Mouse (Mus musculus) left cerebral cortex, postnatal 10 days (tissue): ENCODE data around the gene Tcf7l2. TPM values are rescaled to one million over a fixed set of nuclear protein-coding genes. Genes with fewer than 3 reads are reported as not detected.

Experiments used
- DNase-seq, 2 experiments: peaks; one replicate each; pipeline ENCODE4 v3.0.0; 2021 to 2022; ENCODE audit warnings: low spot score in 2 of 2, mixed read lengths in 1 of 2; ENCODE audit errors: extremely low spot score in 1 of 2
- intact Hi-C: fragments of 180-260 bp; cut with DNase I; formaldehyde crosslinking; loops from one replicate; pipeline ENCODE4 v1.15.1; 2025
- total RNA-seq, 2 experiments: library from RNA; stranded (reverse); gene quantifications; 2 replicates each; pipeline ENCODE4 v1.2.3; 2021

Gene Tcf7l2
- total RNA-seq, 2 experiments from 2014 or later = 8.2 to 11.4 TPM

DNA sequence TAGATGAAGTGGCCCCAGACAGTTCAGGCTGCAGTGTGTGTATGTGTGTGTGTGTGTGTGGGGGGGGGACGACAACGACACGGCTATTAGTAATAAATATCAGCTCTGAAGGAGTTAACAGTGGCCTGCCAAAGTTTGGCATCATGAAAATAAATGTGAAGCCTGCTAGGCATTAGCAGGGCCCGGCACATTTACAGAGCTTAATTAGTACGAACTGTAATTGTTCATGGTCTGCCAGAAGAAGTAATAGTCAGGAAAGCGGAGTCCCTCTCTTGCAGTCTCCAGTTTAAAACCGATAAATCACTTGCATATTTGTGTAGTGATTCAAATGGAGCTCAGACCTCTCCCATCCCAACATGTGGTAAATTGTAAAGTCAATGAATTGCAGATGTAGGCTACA, 7.9 kb downstream of the Tcf7l2 start:
- no peak for DNase-seq
- intact Hi-C loops = loop anchor here (10.0 kb wide), 1 partner anchor 405 kb away; no protein-coding TSS in a partner anchor

DNA sequence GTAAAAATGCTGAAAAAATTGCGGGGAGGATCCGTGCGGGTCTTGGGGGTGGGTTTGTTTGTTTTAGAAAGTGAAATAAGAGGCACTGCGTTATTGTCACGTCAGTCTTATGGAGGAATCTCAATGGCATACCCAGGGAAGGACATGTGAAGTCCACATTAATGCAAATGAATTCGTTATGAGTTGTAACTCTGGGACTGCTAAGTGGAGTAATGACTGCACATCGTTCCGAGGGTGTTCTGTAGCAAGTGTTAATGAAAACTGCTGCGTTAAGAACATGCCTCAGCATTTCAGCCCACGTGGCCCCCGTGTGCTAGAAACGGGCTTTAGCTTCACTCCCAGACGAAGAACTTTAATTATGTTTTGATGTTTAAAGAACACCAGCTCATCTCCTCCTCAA, 8.4 kb downstream of the Tcf7l2 start:
- no peak for DNase-seq
- intact Hi-C loops = no loop called here

GRCm38 (mm10) chr19:55750465-55750864, 8.8 kb downstream of the Tcf7l2 start:
- DNase-seq = no peak
- intact Hi-C loops = no loop called here

DNA sequence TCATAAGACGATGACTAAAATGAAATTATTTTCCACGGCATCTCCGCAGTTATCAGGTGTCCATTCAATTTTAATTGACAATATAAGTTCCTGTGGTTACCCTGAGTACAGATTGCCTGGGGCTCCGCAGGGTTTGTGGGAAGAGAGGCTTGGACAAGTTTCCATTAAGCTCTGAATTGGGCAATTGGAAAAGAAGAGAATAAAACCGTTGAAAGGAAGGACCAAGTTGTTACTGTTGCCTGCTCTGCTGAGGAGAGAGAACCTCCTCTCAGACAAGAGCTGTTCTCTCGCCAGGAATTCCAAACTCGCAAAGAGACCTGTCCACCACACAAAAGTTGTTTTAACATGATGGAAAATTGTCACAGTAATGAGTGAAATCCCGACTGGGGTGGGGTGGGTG, 11.2 kb downstream of the Tcf7l2 start:
- intact Hi-C loops = no loop called here
- no peak for DNase-seq

DNA sequence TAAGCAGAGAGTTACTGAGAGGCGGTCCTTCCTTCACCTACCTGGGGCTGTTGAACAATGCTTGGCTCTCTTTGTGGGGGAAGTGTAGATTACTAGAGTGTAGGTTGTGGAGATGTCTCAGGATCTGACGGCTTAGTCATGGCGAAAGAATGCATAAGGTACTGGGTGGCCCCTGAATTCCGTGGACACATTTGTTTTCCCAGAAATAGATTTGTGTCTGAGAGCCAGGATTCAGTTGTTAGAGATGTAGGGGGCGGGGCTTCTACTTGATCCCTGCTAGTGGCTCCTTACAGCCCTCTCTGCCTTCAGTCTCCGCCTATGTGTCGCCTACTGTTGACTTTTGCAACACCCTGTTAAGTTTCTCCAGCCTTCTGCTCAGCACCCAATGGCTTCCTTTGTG, 12.7 kb downstream of the Tcf7l2 start:
- no peak for DNase-seq
- intact Hi-C loops = no loop called here

GRCm38 (mm10) chr19:55755462-55755861, 13.8 kb downstream of the Tcf7l2 start:
- intact Hi-C loops = no loop called here
- DNase-seq = no peak

DNA sequence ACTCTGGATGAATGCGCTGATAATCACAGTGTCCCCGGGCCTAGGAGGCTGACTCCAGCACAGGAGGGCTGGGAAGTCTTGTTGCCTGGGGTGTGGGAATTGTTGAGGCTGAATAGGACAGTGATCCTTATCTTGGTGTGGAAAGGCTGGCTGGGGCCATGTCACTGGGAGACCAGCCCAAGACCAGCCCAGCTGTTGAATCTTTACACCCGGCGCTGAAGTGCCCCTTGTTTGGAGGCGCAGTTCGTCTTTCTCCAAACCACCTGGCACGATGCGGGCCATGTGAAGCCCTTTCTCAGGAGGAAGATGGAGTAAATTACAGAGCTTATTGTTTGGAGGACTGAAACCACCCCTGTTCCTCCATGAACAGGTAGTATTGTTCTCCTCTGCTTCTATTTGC, 15.1 kb downstream of the Tcf7l2 start:
- intact Hi-C loops = no loop called here
- DNase-seq = no peak

DNA sequence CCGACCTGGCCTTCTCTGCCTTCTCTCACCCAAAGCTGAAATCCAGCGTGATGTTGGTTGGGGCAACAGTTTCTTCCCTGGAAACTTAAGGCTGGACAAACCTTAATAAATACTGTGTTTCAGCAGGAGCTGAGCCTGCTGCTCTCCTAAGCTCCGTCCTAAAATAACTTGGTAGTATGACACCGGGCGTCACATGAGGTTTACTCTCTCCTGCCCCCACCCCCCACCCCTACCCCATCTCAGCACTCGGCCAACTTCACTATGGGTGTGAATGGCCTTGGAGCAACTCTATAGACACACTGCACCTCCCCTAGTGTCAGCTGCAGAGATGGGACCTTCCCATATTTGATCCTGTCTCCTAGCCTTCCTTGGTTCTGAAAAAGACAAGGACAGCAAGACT, 15.8 kb downstream of the Tcf7l2 start:
- intact Hi-C loops = no loop called here

GRCm38 (mm10) chr19:55758158-55758557, 16.5 kb downstream of the Tcf7l2 start:
- no peak for DNase-seq
- intact Hi-C loops = no loop called here

More for the DNA sequence above, 15.8 kb downstream of the Tcf7l2 start:
- no peak for DNase-seq

- intact Hi-C loops = no loop called here
- no peak for DNase-seq
Observed at GRCm38 (mm10) chr19:55759006-55759405, 17.4 kb downstream of the Tcf7l2 start.

DNA sequence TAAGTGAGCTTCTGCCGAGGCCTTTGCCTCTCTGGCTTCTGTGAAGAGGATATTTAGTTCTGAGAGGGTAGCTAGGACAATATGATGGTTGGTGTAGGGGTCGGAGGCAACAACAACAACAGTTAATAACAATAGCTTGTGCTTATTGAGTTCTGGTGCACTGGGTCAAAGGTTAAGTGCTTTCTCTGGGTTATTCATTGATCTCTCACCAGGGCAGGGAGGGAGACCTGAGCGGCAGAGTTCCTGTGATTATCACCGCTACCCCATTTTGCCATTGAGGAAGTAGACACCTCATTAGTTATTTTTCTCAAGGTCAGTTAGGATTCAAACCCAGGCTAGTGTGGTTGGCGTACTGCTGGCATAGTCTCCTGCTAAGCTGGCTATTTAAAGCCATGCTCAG, 19.5 kb downstream of the Tcf7l2 start:
- DNase-seq = no peak

DNA sequence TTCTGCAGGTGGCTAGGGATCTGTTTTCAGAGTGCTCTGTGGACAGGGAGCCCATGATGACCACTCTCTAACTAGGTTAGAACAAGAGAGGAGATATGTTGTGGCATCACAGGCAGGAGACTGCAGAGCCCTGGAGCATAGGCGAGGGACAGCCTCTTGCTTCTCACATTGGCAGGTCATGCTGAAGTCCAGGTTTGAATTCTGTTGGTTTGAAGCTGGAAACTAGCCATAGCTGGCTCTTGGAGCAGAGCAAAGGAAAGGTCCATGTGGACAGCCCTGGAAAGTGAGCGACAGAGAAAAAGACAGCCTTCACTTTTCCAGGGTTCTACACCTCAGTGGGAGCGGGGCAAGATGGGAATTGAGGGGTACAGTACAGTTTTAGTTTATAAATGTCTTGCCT, 20.6 kb downstream of the Tcf7l2 start:
- intact Hi-C loops = no loop called here
- no peak for DNase-seq

More for the DNA sequence above, 19.5 kb downstream of the Tcf7l2 start:
- intact Hi-C loops = no loop called here

- no peak for DNase-seq
- intact Hi-C loops = no loop called here
Observed at GRCm38 (mm10) chr19:55765814-55766213, 24.2 kb downstream of the Tcf7l2 start.

- intact Hi-C loops = no loop called here
- DNase-seq = no peak
Observed at GRCm38 (mm10) chr19:55767104-55767503, 25.5 kb downstream of the Tcf7l2 start.

GRCm38 (mm10) chr19:55767579-55767978, 26.0 kb downstream of the Tcf7l2 start:
- no peak for DNase-seq
- intact Hi-C loops = no loop called here

DNA sequence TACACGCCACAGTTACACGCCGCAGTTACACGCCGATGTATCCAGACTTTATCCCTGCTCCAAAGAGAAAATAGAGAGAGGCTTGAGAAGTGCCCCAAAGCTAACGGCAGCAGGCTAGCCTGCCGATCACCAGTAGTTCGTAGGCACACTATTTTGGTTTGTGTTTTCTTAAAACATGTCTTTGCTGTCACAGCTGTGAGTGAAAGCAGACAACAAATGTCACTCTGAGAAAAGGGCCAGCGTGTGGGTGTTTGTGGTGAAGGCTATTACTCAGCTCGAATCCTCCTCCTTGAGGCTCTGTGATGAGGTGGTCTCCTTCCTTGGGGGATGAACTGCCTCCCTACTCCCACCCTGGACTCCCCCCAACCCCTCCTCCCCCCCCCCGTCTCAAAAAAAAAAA, 26.6 kb downstream of the Tcf7l2 start:
- no peak for DNase-seq
- intact Hi-C loops = no loop called here

- no peak for DNase-seq
- intact Hi-C loops = no loop called here
Observed at GRCm38 (mm10) chr19:55768889-55769288, 27.3 kb downstream of the Tcf7l2 start.

- intact Hi-C loops = no loop called here
- no peak for DNase-seq
Observed at GRCm38 (mm10) chr19:55774334-55774733, 32.7 kb downstream of the Tcf7l2 start.

DNA sequence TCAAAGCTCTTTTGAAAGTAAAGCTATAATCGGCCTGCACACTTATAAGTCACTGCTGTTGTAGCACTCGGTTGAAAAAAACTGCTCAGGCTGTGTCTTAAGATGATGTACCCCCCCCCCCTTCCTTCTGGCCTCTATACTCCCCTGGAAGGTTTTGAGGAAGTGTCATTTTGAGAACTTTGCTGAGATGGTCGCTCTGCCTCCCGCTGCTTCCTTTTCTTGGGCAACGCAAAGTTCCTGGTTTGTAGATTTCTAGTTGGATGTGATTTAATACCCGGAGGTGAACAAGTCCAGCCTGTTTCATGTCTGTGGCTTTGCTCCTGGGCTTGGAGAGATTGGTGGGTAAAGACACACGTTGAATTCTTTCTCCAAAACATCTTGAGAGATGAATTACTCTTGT, 33.2 kb downstream of the Tcf7l2 start:
- intact Hi-C loops = no loop called here
- no peak for DNase-seq

DNA sequence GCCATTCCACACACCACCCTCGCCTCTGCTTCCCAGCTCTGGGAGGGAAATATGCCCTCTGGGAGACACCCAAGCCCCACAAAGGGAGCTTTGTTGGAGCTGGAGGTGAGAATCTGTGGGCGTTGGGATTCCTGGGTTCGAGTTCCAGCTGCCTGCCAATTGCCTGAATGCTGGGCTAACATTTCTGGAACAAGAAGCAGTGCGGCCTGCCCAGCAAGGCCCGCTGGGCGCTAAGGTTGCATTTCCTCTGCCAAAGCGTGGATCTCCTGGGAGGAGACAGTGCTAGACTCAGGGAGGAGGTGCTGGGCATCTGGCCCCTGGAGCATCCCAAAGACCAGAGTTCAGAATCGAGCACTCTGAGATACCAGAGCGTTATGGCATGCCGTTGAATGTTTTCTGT, 38.3 kb downstream of the Tcf7l2 start:
- DNase-seq = no peak
- intact Hi-C loops = no loop called here

- intact Hi-C loops = no loop called here
Observed at GRCm38 (mm10) chr19:55781087-55781486, 39.5 kb downstream of the Tcf7l2 start.

GRCm38 (mm10) chr19:55781681-55782080, 40.1 kb downstream of the Tcf7l2 start:
- intact Hi-C loops = no loop called here
- no peak for DNase-seq

More at GRCm38 (mm10) chr19:55781087-55781486, 39.5 kb downstream of the Tcf7l2 start:
- no peak for DNase-seq
